Mouse (Mus musculus): ENCODE results near the gene Slc22a23. TPM values are rescaled to one million over a fixed set of nuclear protein-coding genes. Genes with fewer than 3 reads are reported as not detected.

The Slc22a23 gene
- polyA plus RNA-seq, 1 experiment, result not detected

DNA sequence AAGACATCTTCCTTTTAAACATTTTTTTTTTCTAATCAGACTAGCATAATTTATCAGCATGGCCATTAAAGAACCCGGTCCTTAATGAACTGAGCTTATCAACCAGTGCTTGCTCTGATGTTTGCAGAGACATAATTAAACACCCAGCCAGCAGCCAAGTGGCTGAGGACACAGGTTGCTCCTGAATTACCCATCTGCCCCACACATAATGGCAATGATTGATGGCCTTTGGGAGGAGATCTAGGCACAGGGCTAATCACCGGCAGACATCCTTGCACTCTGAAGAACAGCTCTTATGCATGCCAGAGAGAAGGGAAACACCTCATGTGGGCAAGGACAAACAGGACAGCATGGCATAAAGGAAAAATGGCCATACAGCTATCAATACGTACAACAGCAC is 102.8 kb downstream of the Slc22a23 start:
- Histone ChIP-seq H3K4me1 (ENCODE audit: control insufficient read depth, insufficient read depth, low read length) (peaks cover 4% of the 10 kb centered on the region; the same call in 1 of the 2 replicates), H3K4me3 (ENCODE audit: insufficient read depth, low read depth, low read length) (no peak overlapping the region), H3K27ac (ENCODE audit: insufficient read depth, low read depth, low read length) (no peak overlapping the region)
- 73% methylated on average over 3 of the region's 3 CpGs for WGBS
- TF ChIP-seq POLR2A (IDR thresholded peaks at IDR 0.05; ENCODE audit: insufficient read depth, low read depth, low read length), result no peak
- TF ChIP-seq CTCF (IDR thresholded peaks at IDR 0.05; ENCODE audit: insufficient read depth, low read depth, low read length), result no peak

DNA sequence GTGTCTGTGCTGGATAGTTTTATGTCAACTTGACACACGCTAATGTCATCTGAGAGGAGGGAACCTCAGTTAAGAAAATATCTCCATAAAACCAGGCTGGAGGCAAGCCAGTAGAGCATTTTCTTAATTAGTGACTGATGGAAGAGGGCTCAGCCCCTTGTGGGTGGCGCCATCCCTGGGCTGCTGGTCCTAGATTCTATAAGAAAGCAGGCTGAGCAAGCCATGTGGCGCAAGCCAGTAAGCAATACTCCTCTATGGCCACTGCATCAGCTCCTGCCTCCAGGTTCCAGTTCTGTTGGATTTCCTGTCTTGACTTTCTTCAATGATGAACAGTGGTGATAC is 104.9 kb downstream of the Slc22a23 start:
- no peak overlapping the region for H3K27ac ChIP-seq (ENCODE audit: insufficient read depth, low read depth, low read length)
- no peak overlapping the region for H3K4me3 ChIP-seq (ENCODE audit: insufficient read depth, low read depth, low read length)
- WGBS, result 84% methylated on average over 3 of the region's 3 CpGs

DNA sequence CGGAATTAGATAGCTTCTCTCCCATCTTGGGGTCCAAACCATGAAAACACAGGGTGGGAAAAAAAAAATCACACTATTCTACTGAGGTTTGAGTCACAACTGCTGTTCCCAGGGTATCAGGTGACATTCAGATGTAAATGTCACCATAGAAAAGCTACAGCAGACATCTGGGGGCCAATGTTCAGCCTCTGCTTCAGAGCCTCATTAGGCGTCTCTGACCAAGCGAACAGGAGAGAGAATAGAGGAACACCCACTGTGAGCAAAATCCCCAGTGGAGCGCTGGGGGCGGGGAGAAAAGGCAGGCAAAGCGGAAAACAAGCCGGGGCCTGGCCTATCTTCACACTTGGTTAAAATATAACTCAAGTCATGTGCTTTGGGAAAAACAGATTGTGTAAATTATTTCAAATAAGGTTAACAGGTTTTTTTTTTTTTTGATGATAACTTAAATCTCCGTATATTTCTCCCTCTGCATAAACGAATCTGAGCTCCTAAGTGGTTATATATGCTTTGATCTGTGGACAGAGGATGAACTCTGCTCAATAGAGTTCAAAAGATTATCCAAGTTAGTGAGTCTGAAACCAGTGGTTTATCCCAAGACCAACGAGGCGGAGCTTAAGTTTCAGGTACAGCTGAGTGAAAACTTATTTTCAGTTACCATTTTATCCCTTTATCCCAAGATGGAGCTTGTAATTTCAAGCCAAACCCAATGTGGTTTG is 105.5 kb downstream of the Slc22a23 start:
- TF ChIP-seq POLR2A (IDR thresholded peaks at IDR 0.05; ENCODE audit: insufficient read depth, low read depth, low read length), result no peak
- TF ChIP-seq CTCF (IDR thresholded peaks at IDR 0.05; ENCODE audit: insufficient read depth, low read depth, low read length), result no peak
- Histone ChIP-seq H3K27ac (ENCODE audit: insufficient read depth, low read depth, low read length) (no peak overlapping the region), H3K4me1 (ENCODE audit: control insufficient read depth, insufficient read depth, low read length) (no peaks in the 10 kb centered on the region; the same call in 1 of the 2 replicates), H3K4me3 (ENCODE audit: insufficient read depth, low read depth, low read length) (no peak overlapping the region)
- WGBS, result 50% methylated on average over 11 of the region's 11 CpGs

More for the DNA sequence above, 104.9 kb downstream of the Slc22a23 start:
- H3K4me1 ChIP-seq (ENCODE audit: control insufficient read depth, insufficient read depth, low read length), result peaks cover 2% of the 10 kb centered on the region; the same call in 1 of the 2 replicates
- no peak for TF ChIP-seq CTCF (IDR thresholded peaks at IDR 0.05; ENCODE audit: insufficient read depth, low read depth, low read length)
- no peak for TF ChIP-seq POLR2A (IDR thresholded peaks at IDR 0.05; ENCODE audit: insufficient read depth, low read depth, low read length)

- Histone ChIP-seq H3K4me1 (ENCODE audit: control insufficient read depth, insufficient read depth, low read length) (peaks cover 2% of the 10 kb centered on the region; the same call in 1 of the 2 replicates), H3K4me3 (ENCODE audit: insufficient read depth, low read depth, low read length) (no peak overlapping the region), H3K27ac (ENCODE audit: insufficient read depth, low read depth, low read length) (no peak overlapping the region)
- 52% methylated on average over 14 of the region's 14 CpGs for WGBS
- no peak for TF ChIP-seq CTCF (IDR thresholded peaks at IDR 0.05; ENCODE audit: insufficient read depth, low read depth, low read length)
- no peak for TF ChIP-seq POLR2A (IDR thresholded peaks at IDR 0.05; ENCODE audit: insufficient read depth, low read depth, low read length)
Measured at GRCm38 (mm10) chr13:34238646-34239290, 106.2 kb downstream of the Slc22a23 start.

- Histone ChIP-seq H3K27ac (ENCODE audit: insufficient read depth, low read depth, low read length) (no peak overlapping the region), H3K4me1 (ENCODE audit: control insufficient read depth, insufficient read depth, low read length) (peaks cover 2% of the 10 kb centered on the region; the same call in 1 of the 2 replicates), H3K4me3 (ENCODE audit: insufficient read depth, low read depth, low read length) (no peak overlapping the region)
- 93% methylated on average over 6 of the region's 6 CpGs for WGBS
- TF ChIP-seq CTCF (IDR thresholded peaks at IDR 0.05; ENCODE audit: insufficient read depth, low read depth, low read length) (no peak), POLR2A (IDR thresholded peaks at IDR 0.05; ENCODE audit: insufficient read depth, low read depth, low read length) (no peak)
Measured at GRCm38 (mm10) chr13:34235056-34235455, 109.9 kb downstream of the Slc22a23 start.

GRCm38 (mm10) chr13:34234439-34234838 is 110.5 kb downstream of the Slc22a23 start:
- 74% methylated on average over 5 of the region's 5 CpGs for WGBS
- peaks cover 3% of the 10 kb centered on the region; the same call in 1 of the 2 replicates for H3K4me1 ChIP-seq (ENCODE audit: control insufficient read depth, insufficient read depth, low read length)

GRCm38 (mm10) chr13:34232992-34233391 is 112.0 kb downstream of the Slc22a23 start:
- TF ChIP-seq CTCF (IDR thresholded peaks at IDR 0.05; ENCODE audit: insufficient read depth, low read depth, low read length), result no peak
- TF ChIP-seq POLR2A (IDR thresholded peaks at IDR 0.05; ENCODE audit: insufficient read depth, low read depth, low read length), result no peak
- Histone ChIP-seq H3K4me1 (ENCODE audit: control insufficient read depth, insufficient read depth, low read length) (peaks cover 13% of the 10 kb centered on the region), H3K27ac (ENCODE audit: insufficient read depth, low read depth, low read length) (no peak overlapping the region), H3K4me3 (ENCODE audit: insufficient read depth, low read depth, low read length) (no peak overlapping the region)
- WGBS, result 31% methylated on average over 6 of the region's 6 CpGs

More at GRCm38 (mm10) chr13:34234439-34234838, 110.5 kb downstream of the Slc22a23 start:
- Histone ChIP-seq H3K27ac (ENCODE audit: insufficient read depth, low read depth, low read length) (no peak overlapping the region), H3K4me3 (ENCODE audit: insufficient read depth, low read depth, low read length) (no peak overlapping the region)
- TF ChIP-seq CTCF (IDR thresholded peaks at IDR 0.05; ENCODE audit: insufficient read depth, low read depth, low read length) (no peak), POLR2A (IDR thresholded peaks at IDR 0.05; ENCODE audit: insufficient read depth, low read depth, low read length) (no peak)

DNA sequence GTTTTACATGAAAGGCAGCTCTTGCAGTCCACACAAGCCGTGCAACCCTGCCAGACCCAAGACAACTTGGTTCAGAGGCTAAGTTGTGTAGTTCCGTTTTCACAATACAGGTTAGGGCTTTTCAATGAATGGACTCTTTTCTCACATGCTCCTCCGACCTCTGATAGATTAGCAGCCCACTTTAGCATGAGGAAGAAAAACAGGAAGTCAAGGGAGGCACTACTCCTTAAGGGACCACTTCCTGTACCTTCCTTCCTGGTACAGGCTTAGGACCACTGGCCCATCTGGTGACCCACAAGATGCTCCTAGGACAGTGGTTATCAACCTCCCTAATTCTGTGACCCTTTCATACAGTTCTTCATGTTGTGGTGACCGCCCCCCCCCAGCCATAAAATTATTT is 116.1 kb downstream of the Slc22a23 start:
- H3K4me3 ChIP-seq (ENCODE audit: insufficient read depth, low read depth, low read length), result no peak overlapping the region
- H3K27ac ChIP-seq (ENCODE audit: insufficient read depth, low read depth, low read length), result no peak overlapping the region
- TF ChIP-seq POLR2A (IDR thresholded peaks at IDR 0.05; ENCODE audit: insufficient read depth, low read depth, low read length) (no peak), CTCF (IDR thresholded peaks at IDR 0.05; ENCODE audit: insufficient read depth, low read depth, low read length) (no peak)
- peaks cover 13% of the 10 kb centered on the region for H3K4me1 ChIP-seq (ENCODE audit: control insufficient read depth, insufficient read depth, low read length)
- 71% methylated on average over 4 of the region's 4 CpGs for WGBS
